Mouse (Mus musculus): ENCODE data around the gene Uck1.
"Not testable (repeated sequence)": the region's sequence is repeated elsewhere in the genome, so short reads cannot be mapped to it uniquely, and the experiment has no call there.

The Uck1 gene

GRCm38 (mm10) chr2:32259657-32260417 is at the start of gene Uck1:
Gene Uck1 (minus strand): TSS chr2:32260159.
- DNase-seq = peak; percentile 99

- DNase-seq = peak; percentile 89
These were observed 49.1 kb upstream of the Uck1 start for GRCm38 (mm10) chr2:32308870-32309568.

GRCm38 (mm10) chr2:32307941-32308760 is 48.2 kb upstream of the Uck1 start:
- DNase-seq = peak; percentile 92

GRCm38 (mm10) chr2:32307247-32307798 is 47.4 kb upstream of the Uck1 start:
- DNase-seq = peak; percentile 89

GRCm38 (mm10) chr2:32306176-32306575 is 46.2 kb upstream of the Uck1 start:
- peak; percentile 87 for DNase-seq

GRCm38 (mm10) chr2:32305668-32306067 is 45.7 kb upstream of the Uck1 start:
- DNase-seq = peak; percentile 91

GRCm38 (mm10) chr2:32304145-32304832 is 44.3 kb upstream of the Uck1 start:
- DNase-seq = peak; percentile 87

- peak; percentile 90 for DNase-seq
These were observed 43.0 kb upstream of the Uck1 start for GRCm38 (mm10) chr2:32302952-32303351.

- DNase-seq = no peak
These were observed 39.5 kb upstream of the Uck1 start for GRCm38 (mm10) chr2:32299469-32299868.

GRCm38 (mm10) chr2:32295842-32296241 is 35.9 kb upstream of the Uck1 start:
- not testable (repeated sequence) for DNase-seq

GRCm38 (mm10) chr2:32295285-32295684 is 35.3 kb upstream of the Uck1 start:
- no peak for DNase-seq

GRCm38 (mm10) chr2:32294348-32294747 is 34.4 kb upstream of the Uck1 start:
- peak; percentile 98 for DNase-seq

GRCm38 (mm10) chr2:32289578-32289977 is 29.6 kb upstream of the Uck1 start:
- no peak for DNase-seq

- DNase-seq = no peak
These were observed 28.5 kb upstream of the Uck1 start for GRCm38 (mm10) chr2:32288371-32288931.

GRCm38 (mm10) chr2:32287923-32288367 is 28.0 kb upstream of the Uck1 start, which contains the start of gene Swi5:
Gene Swi5 (minus strand): TSS chr2:32288075.
- peak; percentile 100 for DNase-seq

- no peak for DNase-seq
These were observed 27.4 kb upstream of the Uck1 start, which contains the start of gene Golga2 for GRCm38 (mm10) chr2:32287334-32287840. Gene Golga2 (plus strand): TSS chr2:32287384.

- no peak for DNase-seq
These were observed 24.0 kb upstream of the Uck1 start for GRCm38 (mm10) chr2:32283986-32284385.

GRCm38 (mm10) chr2:32282727-32283126 is 22.8 kb upstream of the Uck1 start:
- DNase-seq = peak; percentile 92

GRCm38 (mm10) chr2:32282289-32282688 is 22.3 kb upstream of the Uck1 start:
- no peak for DNase-seq

- DNase-seq = no peak
These were observed 15.9 kb upstream of the Uck1 start for GRCm38 (mm10) chr2:32275823-32276222.

GRCm38 (mm10) chr2:32260635-32261034 is 676 bp upstream of the Uck1 start:
- DNase-seq = no peak
